Mouse (Mus musculus) layer of hippocampus, adult 9-11 months (tissue): ENCODE measurements around the gene Irf2.
A peak's percentile ranks its signal among the peaks of the same experiment; 100 is the strongest.
"Not testable (repeated sequence)": the region's sequence is repeated elsewhere in the genome, so short reads cannot be mapped to it uniquely, and the experiment has no call there.

Experiments used
- DNase-seq: peaks from one replicate; pipeline ENCODE4 v3.0.0; 2022

The Irf2 gene

GRCm38 (mm10) chr8:46729671-46730070, 9.9 kb upstream of the Irf2 start:
- DNase-seq = not testable (repeated sequence)

GRCm38 (mm10) chr8:46732381-46732915, 7.1 kb upstream of the Irf2 start:
- no peak for DNase-seq

- no peak for DNase-seq
Observed at GRCm38 (mm10) chr8:46733603-46734002, 5.9 kb upstream of the Irf2 start.

GRCm38 (mm10) chr8:46735505-46735904, 4.0 kb upstream of the Irf2 start:
- DNase-seq = peak; percentile 41

GRCm38 (mm10) chr8:46736260-46736659, 3.3 kb upstream of the Irf2 start:
- DNase-seq = no peak

- DNase-seq = no peak
Observed at GRCm38 (mm10) chr8:46737421-46737820, 2.1 kb upstream of the Irf2 start.

GRCm38 (mm10) chr8:46737907-46738306, 1.6 kb upstream of the Irf2 start:
- DNase-seq = no peak

- DNase-seq = no peak
Observed at GRCm38 (mm10) chr8:46738601-46739000, 931 bp upstream of the Irf2 start.

GRCm38 (mm10) chr8:46739956-46740512, 502 bp downstream of the Irf2 start:
- peak; percentile 35 for DNase-seq

GRCm38 (mm10) chr8:46740513-46741280, 1.2 kb downstream of the Irf2 start:
- DNase-seq = peak; percentile 57

- peak; percentile 47 for DNase-seq
Observed at GRCm38 (mm10) chr8:46741281-46741791, 1.8 kb downstream of the Irf2 start.

- no peak for DNase-seq
Observed at GRCm38 (mm10) chr8:46741991-46742690, 2.6 kb downstream of the Irf2 start.

GRCm38 (mm10) chr8:46742691-46743082, 3.2 kb downstream of the Irf2 start:
- no peak for DNase-seq

- DNase-seq = no peak
Observed at GRCm38 (mm10) chr8:46745464-46745863, 5.9 kb downstream of the Irf2 start.

- DNase-seq = no peak
Observed at GRCm38 (mm10) chr8:46747311-46747980, 7.9 kb downstream of the Irf2 start.

- no peak for DNase-seq
Observed at GRCm38 (mm10) chr8:46750000-46750399, 10.5 kb downstream of the Irf2 start.

GRCm38 (mm10) chr8:46750566-46750965, 11.0 kb downstream of the Irf2 start:
- no peak for DNase-seq

GRCm38 (mm10) chr8:46751151-46751550, 11.6 kb downstream of the Irf2 start:
- no peak for DNase-seq

- DNase-seq = no peak
Observed at GRCm38 (mm10) chr8:46752986-46753385, 13.5 kb downstream of the Irf2 start.

- no peak for DNase-seq
Observed at GRCm38 (mm10) chr8:46754355-46754754, 14.8 kb downstream of the Irf2 start.

- DNase-seq = no peak
Observed at GRCm38 (mm10) chr8:46755731-46756333, 16.3 kb downstream of the Irf2 start.

- no peak for DNase-seq
Observed at GRCm38 (mm10) chr8:46757613-46758012, 18.1 kb downstream of the Irf2 start.

GRCm38 (mm10) chr8:46758131-46758530, 18.6 kb downstream of the Irf2 start:
- DNase-seq = no peak
